Mouse (Mus musculus) testis, postnatal 14 days (tissue): ENCODE data around the gene Nat14.
"Not testable (repeated sequence)": the region's sequence is repeated elsewhere in the genome, so short reads cannot be mapped to it uniquely, and the experiment has no call there.

Experiments
- DNase-seq: peaks from one replicate; pipeline ENCODE4 v3.0.0; 2021; ENCODE audit warnings: low spot score

Nat14 gene

DNA sequence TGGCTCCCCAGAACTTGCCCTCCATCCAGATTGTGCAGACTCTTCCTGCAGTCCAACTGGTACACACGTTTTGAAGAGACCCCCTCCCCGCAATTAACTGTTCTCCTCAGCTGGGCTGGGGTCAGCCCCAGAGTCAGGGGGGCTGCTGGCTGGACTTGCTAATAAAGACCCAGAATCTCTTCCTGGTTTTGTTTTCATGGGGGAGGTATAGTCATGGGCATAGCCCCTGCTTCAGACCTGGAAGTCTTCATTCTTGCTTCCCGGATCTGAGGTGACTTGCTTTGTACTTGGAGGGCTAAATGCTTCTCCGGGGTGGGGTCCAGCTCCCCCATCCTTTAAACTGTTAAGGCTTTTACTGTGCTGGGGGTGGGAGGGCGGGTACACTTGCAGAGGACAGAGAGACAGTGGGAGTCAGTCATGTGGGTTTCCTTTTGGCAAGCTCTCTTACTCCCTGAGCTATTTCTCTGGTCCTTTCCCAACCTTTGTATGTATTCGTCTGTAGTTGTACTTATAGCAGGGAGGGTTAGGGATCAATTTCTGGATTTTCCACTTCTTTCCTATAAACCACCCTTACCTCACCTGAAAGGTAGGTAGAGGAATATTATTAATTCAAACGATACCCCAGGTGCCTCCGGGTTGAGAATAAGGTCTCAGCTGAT lies at the start of gene Nat14:
Nat14 (plus strand) TSS at position 205 of the 659 bp plus-strand sequence.
- no peak for DNase-seq

- peak; percentile 88 for DNase-seq
These were observed 45.0 kb upstream of the Nat14 start, which contains the start of gene Isoc2a for GRCm38 (mm10) chr7:4876753-4877221. Gene Isoc2a, plus strand, starts transcription at chr7:4877153.

- no peak for DNase-seq
These were observed 44.6 kb upstream of the Nat14 start for GRCm38 (mm10) chr7:4877226-4877625.

DNA sequence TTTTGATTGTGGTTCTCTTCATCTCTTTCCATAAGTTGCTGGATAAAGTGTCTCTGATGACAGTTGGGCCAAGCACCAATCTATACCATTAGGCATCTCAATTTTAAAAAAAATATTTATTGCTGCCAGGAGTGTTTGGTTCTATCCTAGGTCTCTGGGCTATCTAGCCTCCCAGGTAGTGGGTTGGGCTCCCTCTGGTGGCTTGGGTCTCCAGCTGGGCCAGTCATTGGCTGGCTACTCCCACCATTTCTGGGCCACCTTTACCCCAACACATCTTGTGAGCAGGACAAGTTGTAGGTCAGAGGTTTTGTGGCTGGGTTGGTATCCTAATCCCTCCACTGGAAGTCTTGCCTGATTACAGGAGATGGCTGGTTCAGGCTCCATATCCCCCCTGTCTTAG lies 43.6 kb upstream of the Nat14 start:
- no peak for DNase-seq

DNA sequence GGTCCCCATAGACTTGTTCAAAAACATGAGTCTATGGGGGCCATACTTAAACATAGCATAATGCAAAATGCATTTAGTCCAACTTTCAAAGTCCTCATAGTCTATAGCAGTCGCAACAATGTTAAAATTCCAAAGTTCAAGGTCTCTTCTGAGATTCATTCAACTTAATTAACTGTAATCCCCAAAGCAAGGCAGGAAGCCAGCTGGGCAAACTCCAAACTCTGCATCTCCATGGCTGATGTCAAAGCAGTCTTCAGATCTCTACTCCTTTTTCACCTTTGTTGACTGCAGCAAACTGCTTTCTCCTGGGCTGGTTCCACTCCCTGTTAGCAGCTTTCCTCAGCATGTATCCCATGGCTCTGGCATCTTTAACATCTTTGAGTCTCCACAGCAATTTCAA lies 42.8 kb upstream of the Nat14 start:
- not testable (repeated sequence) for DNase-seq

- DNase-seq, result peak; percentile 39
These were observed 35.1 kb upstream of the Nat14 start for GRCm38 (mm10) chr7:4886680-4887079.

DNA sequence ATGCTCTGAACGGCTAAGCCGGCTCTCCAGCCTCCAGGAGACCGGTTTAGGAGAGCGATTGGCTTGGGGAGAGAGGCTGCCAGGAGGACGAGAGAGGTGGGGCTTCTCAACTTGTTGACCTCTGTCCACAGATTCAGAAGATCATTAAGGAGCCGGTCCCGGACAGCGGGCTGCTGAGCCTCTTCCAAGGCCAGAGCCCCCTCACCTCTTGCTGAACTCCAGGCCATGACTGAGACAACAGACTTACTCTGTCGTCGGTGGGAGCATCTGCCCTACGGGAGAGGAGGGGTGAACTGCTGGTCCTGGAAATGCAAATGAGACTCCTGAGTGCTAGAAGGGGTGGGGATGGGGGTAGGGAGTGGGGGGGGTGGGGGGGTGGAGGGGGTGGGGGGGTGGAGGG lies 26.6 kb upstream of the Nat14 start:
- DNase-seq, result no peak

GRCm38 (mm10) chr7:4898851-4899648 lies 22.8 kb upstream of the Nat14 start:
- DNase-seq, result no peak

DNA sequence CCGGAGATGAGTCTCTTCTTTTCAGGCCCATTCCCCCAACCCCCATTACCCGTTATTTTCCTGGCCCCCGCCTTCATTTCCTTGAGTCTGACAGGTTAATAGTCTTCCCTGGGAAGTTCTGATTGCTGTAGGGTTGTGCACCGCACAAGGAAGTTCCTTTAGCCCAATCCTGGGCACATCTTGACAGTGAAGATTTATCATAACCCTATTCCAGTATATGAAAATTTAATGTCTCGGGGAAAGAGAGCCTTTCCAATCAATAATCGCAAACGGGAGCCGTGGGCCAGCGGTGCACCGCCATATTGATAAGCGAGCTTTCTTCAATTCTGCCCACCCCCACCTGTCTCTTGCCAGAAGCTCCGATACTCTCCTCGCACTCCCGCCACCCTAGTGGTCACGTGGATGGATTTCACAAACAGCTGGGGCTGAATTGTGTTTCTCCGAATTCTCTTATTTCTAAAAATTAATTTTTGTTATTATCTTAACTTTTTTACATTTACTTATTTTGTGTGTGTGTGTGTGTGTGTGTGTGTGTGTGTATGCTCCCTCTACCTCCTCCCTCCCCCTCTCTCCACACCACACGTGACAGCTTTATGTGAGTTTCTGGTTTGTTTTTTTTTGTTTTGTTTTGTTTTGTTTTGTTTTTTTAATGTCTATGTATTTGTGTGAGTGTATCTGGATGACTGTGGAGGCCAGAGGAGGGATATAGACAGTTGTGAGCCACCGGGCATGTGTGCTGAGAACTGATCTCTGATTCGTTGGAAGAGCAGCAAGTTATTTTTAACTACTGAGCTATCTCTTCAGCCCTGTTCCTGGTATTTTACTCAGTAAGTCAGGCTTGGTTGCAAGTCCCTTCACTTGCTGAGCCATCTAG lies 21.9 kb upstream of the Nat14 start:
- no peak for DNase-seq

DNA sequence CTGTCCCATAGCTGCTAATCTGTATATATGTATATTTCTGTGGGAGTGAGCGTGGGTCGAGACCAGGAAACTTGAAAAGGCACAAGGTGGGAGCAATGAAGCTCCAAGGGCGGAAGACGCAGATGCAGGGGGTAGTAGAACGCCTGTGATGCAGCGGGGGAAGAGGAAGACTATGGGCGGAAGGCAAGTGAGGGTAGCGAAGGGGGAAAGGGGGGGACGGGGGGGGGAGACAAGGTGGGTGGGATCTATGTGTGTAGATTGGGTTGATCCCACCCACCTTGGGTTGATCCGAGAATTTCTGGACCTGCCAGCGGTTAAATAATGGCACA lies 21.3 kb upstream of the Nat14 start:
- no peak for DNase-seq

- peak; percentile 80 for DNase-seq
These were observed 20.7 kb upstream of the Nat14 start for GRCm38 (mm10) chr7:4901171-4901570.

- no peak for DNase-seq
These were observed 19.4 kb upstream of the Nat14 start for GRCm38 (mm10) chr7:4902404-4902803.

GRCm38 (mm10) chr7:4906466-4906950 lies 15.3 kb upstream of the Nat14 start, which contains the start of gene Gm36210:
Gene Gm36210, minus strand, starts transcription at chr7:4906516.
- no peak for DNase-seq

GRCm38 (mm10) chr7:4911561-4911960 lies 10.3 kb upstream of the Nat14 start:
- DNase-seq, result no peak

GRCm38 (mm10) chr7:4912248-4912647 lies 9.6 kb upstream of the Nat14 start:
- DNase-seq, result no peak

- DNase-seq, result peak; percentile 91
These were observed 6.7 kb upstream of the Nat14 start, which contains the start of gene Zfp628 for GRCm38 (mm10) chr7:4915007-4915665. Gene Zfp628, plus strand, starts transcription at chr7:4915217.

DNA sequence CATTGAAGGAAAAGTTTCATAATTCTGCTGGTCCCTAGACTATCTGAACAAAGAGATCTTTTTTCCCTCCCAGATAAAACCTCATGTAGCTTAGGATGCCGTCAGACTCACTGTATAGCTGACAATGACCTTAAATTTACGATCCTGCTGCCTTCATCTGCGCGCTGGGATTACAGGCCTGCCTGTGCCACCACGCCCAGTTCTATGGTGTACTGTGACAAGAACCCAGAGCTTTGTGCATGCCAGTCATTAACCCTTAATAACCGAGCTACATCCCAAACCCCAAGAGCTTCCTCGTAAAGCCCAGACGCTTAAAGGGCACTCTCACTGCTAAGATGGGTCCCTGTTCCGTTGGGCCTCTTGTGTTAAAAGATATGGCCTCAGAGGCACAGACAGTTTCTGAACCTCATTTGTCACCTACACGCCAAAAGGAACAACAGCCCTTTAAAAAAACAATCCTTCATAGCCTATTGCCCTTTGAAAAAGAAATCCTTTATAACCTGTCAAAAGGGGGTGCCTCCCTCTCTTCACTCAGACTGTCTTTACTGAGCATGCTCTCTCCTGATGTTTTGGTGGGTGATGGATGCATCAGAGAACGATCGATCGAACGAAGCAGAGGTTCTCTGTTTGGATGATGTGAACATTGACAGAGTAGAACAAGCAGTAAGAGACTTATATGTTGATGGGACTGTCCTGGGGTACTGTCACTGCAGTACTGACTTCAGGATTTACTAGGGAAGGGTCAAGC lies 6.0 kb upstream of the Nat14 start:
- DNase-seq, result no peak

DNA sequence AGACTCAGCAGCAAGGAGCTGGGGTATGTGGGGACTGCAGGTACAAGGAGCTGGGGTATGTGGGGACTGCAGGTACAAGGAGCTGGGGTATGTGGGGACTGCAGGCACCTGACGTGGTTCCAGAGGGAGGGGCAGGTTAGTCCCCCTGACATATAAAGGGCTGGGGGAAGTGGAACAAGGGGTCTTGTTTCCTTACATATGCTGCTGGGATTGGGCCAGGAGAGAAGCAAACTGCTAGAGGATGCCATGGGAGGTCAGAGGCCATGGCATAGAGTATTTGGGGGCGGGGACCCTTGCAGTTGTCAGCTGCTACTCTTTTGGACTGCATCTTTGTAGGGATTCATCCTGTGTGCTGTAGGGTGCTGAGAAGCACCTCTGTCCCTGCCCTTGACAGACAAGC lies 4.3 kb upstream of the Nat14 start:
- no peak for DNase-seq

GRCm38 (mm10) chr7:4918681-4919080 lies 3.1 kb upstream of the Nat14 start:
- DNase-seq, result no peak

DNA sequence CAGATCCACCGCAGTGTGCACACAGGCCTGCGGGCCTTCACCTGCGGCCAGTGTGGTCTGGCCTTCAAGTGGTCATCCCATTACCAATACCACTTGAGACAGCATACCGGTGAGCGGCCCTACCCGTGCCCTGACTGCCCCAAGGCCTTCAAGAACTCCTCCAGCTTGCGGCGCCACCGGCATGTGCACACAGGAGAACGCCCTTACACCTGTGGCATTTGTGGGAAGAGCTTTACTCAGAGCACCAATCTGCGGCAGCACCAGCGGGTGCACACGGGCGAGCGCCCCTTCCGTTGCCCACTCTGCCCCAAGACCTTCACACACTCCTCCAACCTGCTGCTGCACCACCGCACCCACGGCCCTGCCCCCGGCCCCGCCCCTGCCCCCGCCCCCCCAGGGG lies 2.7 kb upstream of the Nat14 start:
- DNase-seq, result no peak

- DNase-seq, result no peak
These were observed 1.9 kb upstream of the Nat14 start for GRCm38 (mm10) chr7:4919971-4920370.
